Mouse (Mus musculus) layer of hippocampus, adult 11-12 months (tissue): ENCODE results near the gene Fgf8.

Experiments
- DNase-seq: peaks from one replicate; pipeline ENCODE4 v3.0.0; 2022; ENCODE audit warnings: low spot score

Fgf8 gene

DNA sequence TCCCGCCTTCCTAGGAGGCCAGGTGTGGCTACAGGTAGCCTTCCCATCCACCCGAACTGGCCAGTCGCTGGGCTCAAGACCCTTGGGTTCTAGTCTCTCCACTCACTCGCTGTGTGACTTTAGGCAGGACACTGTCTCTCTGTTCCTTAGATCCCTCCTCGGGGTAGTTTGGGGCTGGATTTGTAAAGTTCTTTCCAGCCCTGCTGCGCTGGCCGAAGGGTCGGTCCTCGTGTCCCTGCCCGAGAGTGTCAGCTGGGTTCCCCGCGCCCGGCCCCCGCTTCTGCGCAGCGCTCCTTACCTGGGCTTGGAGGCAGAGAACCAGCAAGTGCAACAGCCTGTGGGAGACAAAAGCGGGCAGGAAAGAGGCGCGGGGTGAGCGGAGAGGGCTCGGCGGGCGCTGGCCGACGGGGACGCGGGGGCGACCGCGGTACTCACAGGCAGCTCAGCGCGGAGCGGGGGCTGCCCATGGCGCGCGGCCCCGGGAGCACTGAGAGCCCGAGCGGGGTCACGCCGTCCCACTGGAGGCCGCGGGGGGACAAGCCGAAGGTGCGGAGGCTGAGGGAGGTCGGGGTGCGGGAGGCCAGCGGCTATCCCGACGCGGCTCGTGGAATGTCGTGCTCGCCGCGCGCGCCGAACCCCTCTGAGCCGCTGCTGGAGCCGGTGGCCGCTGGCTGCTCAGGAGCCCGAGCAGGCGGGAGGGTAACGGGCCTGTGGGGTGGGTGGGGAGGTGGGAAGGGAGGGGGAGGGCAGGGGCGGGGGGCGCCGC, at the start of gene Fgf8:
TSS of gene Fgf8 (minus strand) at position 698 of the 766 bp plus-strand sequence.
- DNase-seq = no peak

DNA sequence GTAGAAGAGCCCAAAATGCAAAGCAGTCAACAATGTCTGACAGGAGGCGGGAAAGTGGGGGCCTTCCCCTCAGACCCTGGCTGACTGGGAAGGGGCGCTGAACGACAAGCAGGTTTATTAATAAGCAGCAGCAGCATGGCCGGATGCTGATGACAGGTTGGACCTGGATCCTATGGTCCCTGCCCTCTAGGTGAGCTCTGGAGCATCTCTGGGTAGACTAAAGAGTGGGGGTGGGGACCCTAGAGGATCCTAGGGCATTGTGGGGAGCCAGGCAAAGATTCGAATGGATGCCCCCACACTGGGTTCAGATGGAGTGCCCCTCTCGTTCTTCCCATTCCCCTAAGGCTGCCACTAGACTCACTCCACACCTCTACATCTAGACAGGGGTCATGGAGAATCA, 49.7 kb upstream of the Fgf8 start:
- DNase-seq = no peak

GRCm38 (mm10) chr19:45789888-45790874, 47.5 kb upstream of the Fgf8 start:
- no peak for DNase-seq

- no peak for DNase-seq
Measured at GRCm38 (mm10) chr19:45789365-45789764, 46.6 kb upstream of the Fgf8 start.

DNA sequence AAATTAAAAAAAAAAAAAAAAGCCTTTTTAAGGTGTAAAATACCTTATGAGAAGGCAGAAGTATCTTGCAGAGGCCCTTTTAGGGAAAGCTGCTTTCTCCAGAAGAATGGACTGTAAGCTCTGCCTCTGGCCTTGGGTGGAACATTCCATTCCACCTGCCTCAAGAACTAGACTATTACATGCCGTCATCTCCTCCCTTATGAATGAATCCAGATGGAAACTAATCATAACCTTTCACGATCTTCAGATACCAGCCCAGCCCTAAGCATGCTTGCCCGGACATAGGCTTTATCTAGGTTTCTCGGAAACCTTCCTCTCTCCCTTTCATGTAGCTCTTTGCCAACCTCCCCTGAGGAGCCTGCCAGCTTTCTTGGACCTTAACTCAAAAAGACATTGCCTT, 45.6 kb upstream of the Fgf8 start:
- DNase-seq = no peak

GRCm38 (mm10) chr19:45787450-45787849, 44.7 kb upstream of the Fgf8 start:
- no peak for DNase-seq

- no peak for DNase-seq
Measured at GRCm38 (mm10) chr19:45785470-45785869, 42.8 kb upstream of the Fgf8 start.

- no peak for DNase-seq
Measured at GRCm38 (mm10) chr19:45783933-45784576, 41.3 kb upstream of the Fgf8 start.

GRCm38 (mm10) chr19:45783181-45783932, 40.6 kb upstream of the Fgf8 start, which contains the start of gene Mgea5:
Mgea5 (minus strand) TSS chr19:45783837.
- DNase-seq = peak; percentile 98

DNA sequence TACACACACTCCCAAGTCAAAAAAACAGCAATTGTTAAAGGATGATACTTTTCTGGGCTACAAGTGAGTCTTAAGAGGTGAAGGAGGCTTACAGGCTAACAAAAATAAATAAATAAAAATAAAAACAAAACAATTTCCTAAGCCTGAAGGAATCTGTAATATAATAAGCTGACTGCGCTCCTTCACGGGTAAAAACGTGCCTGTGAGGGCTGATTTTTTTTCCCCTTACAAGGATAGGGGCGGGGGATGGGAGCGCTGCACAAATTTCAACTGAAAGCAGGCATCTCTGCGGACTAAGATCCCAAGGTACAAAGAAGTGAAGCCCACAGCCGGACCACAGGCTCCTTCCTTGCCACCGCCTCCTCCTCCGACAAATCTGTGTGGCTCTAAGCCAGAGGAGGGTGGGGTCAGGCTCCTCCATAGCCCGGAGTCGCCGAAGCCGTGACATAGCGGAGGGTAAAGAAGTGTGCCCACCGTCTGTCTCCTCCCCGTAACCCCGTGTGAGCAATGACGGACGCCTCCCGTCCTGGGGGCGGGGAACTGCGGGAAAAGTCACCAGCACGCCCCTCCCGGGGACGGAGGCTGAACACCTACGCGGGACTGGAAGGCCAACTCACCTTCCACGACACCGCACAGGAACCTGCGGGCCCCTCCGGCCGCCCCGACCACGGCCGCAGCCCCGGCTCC, 39.7 kb upstream of the Fgf8 start:
- peak; percentile 58 for DNase-seq

- no peak for DNase-seq
Measured at GRCm38 (mm10) chr19:45781676-45782075, 39.0 kb upstream of the Fgf8 start.

GRCm38 (mm10) chr19:45780350-45780915, 37.7 kb upstream of the Fgf8 start:
- no peak for DNase-seq

GRCm38 (mm10) chr19:45775486-45775885, 32.8 kb upstream of the Fgf8 start:
- DNase-seq = no peak

DNA sequence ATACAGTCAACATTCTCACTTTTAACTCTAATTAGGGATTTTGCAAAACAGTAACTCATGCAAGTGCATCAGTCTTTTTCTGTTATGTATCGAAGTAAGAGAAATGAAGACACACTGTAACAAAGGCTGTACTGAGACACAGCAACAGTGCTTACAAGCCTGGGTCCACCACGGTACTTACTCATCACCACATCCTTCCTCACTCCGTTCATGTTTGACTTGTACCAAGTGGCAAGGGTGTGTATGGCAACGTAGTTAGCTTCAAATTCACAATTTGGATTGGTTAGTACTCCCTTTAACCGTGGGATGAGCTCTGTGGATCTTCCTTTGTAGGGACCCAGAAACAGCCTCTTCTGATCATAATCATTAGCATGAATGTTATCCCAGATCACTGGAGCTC, 28.8 kb upstream of the Fgf8 start:
- DNase-seq = no peak

DNA sequence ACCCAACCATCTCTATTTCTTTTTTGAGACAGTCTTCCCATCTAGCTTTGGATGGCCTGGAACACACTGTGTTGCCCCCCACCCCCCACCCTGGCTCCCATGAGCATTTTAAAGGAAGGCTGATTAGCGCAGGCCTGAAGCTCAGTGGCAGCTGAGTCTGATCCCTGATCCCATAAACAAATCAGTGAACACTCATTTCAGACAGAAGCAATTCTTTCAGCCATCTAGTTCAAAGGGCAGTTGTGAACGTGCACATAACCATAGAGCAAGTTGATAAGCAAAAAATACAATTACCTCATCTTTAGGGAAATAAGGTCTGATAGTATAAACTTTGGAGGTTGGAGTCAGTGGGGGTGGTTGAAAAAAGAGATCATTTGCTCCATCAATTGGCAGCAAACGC, 18.1 kb upstream of the Fgf8 start:
- no peak for DNase-seq

- no peak for DNase-seq
Measured at GRCm38 (mm10) chr19:45758671-45759070, 16.0 kb upstream of the Fgf8 start.

GRCm38 (mm10) chr19:45753551-45753950, 10.8 kb upstream of the Fgf8 start:
- DNase-seq = no peak

- DNase-seq = no peak
Measured at GRCm38 (mm10) chr19:45751881-45752280, 9.2 kb upstream of the Fgf8 start.

GRCm38 (mm10) chr19:45749243-45750043, 6.7 kb upstream of the Fgf8 start, which contains the start of gene Npm3:
Npm3 (minus strand) TSS chr19:45749591.
- DNase-seq = peak; percentile 80
